Mouse (Mus musculus) lung, adult 18-20 months (tissue): ENCODE data around the gene Olfr836.
"Not testable (repeated sequence)": the region's sequence is repeated elsewhere in the genome, so short reads cannot be mapped to it uniquely, and the experiment has no call there.

ENCODE experiments used
- DNase-seq, 2 experiments: peaks; one replicate each; pipeline ENCODE4 v3.0.0; 2022; ENCODE audit warnings: mixed read lengths in 2 of 2

The Olfr836 gene

GRCm38 (mm10) chr9:19120082-19120481, at the start of gene Olfr836:
TSS of gene Olfr836 (plus strand) at chr9:19120382.
- no peak for DNase-seq

DNA sequence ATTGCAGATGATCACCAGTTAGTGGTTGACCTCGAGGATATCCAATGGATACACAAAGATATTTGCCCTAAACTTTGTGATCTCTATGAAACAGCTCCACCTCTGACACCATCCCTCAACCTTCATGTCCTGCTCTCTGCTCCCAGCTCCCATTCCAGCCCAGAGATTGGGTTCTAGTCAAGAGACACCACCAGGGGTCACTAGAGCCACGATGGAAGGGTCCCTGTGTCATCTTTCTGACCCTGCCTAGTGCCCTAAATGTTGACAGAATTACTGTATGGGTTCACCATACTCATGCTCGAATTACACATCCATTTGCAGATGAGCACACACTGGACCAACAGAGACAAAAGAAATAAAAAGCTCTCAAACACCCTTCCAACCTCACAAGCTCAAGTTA, 35.2 kb upstream of the Olfr836 start:
- DNase-seq, result no peak

DNA sequence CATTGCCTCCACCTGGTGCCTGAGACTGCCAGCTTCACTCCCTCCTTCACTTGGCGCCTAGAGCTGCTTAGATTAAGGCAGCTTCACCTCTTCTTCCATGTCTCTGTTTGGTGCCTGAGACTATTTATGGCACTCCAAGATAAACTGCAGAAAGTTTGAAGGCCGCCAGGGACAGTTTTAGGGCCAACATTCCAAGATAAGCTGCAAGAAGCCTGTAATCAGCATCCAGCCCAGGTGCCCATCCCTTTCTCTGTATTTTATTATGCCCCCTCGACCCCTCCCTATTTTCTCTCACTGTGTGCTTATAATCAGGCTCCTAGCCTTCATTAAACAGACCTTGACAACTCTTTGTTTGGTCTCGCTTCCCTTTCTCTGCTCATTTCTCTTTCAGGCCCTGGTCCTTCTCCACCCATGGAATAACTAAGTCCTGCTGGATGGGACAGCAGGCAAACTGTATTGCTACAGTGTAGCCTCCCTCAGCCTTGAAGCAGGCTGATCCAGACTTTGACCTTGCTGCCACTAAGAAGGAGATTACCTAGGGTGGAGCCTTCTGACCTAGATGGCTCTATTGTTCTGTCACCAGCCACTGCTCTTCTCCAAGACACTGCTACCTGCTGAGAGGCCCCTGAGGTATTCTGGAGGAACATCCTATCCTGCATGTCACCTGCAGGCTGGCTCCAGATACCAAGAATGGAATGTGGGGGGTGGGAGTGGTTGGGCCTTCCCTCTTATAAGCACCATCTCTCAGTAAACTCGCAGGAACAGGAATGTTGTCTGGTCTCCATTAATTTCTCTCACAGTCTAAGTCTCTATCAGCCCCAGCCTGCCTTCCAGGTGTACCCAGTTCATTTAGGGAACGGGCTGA, 27.1 kb upstream of the Olfr836 start:
- DNase-seq, result not testable (repeated sequence)

- no peak for DNase-seq
Measured at GRCm38 (mm10) chr9:19097286-19097685, 22.9 kb upstream of the Olfr836 start.

- no peak for DNase-seq
Measured at GRCm38 (mm10) chr9:19136017-19136416, 15.8 kb downstream of the Olfr836 start, which contains the start of gene Olfr837. TSS of gene Olfr837 (plus strand) at chr9:19136317.
